Mouse (Mus musculus) MN1 (cell line): ENCODE results near the gene 9930022D16Rik.

Experiments
- DNase-seq: peaks from one replicate; pipeline ENCODE4 v3.0.0-alpha.2; 2016; ENCODE audit warnings: low spot score

Gene 9930022D16Rik

GRCm38 (mm10) chr11:109416709-109417420 lies 3.1 kb downstream of the 9930022D16Rik start:
- no peak for DNase-seq

DNA sequence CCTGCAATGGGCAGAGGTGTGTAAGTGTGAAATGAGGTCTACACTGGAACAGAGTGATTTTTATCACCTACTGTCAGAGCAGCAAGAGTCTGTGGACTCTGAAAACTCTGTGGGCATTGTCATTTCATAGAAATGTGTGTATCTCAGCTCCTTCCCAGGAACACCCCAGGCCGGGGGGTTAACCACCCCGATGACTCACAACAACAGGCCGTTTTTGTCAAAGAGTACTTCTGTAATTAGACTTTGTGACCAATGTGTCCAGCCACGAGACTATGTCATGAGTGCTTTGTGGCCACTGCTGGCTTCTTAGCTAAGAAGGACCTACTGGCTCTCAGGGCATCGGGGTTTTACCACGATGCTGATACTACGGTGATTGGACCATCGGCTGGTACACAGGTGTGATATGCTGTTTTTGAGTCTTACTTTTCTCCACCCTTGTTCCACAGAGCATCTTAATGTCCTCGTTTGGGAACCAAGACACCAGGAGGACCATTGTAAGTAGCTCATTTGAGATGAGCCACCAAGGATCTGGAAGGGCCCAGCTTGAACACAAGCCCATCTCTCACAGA lies 3.8 kb downstream of the 9930022D16Rik start:
- no peak for DNase-seq

GRCm38 (mm10) chr11:109419461-109419860 lies 5.7 kb downstream of the 9930022D16Rik start:
- no peak for DNase-seq

GRCm38 (mm10) chr11:109419961-109420566 lies 6.3 kb downstream of the 9930022D16Rik start:
- DNase-seq: peak; percentile 74

DNA sequence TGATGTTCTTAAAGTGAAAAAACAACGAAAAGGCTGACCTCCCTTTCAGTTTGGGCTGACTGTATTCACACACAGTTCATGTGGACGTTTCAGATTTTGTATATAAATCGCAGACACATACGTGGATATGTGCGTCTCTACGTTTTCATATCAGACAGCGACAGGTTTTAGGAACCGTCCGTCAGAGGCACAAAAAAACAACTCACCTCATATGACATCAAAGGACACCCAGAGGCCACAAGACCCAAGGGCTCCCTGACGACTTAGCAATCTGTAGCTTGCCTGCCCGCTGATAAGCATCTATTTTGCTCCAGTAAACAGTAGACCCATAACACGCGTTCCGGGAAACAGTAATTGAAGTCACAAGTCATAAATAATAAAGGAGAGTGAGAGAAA lies 6.8 kb downstream of the 9930022D16Rik start:
- DNase-seq: peak; percentile 50

- no peak for DNase-seq
Measured at GRCm38 (mm10) chr11:109421205-109421604, 7.5 kb downstream of the 9930022D16Rik start.

GRCm38 (mm10) chr11:109422263-109422662 lies 8.5 kb downstream of the 9930022D16Rik start:
- DNase-seq: no peak

GRCm38 (mm10) chr11:109423294-109423693 lies 9.6 kb downstream of the 9930022D16Rik start:
- DNase-seq: no peak

DNA sequence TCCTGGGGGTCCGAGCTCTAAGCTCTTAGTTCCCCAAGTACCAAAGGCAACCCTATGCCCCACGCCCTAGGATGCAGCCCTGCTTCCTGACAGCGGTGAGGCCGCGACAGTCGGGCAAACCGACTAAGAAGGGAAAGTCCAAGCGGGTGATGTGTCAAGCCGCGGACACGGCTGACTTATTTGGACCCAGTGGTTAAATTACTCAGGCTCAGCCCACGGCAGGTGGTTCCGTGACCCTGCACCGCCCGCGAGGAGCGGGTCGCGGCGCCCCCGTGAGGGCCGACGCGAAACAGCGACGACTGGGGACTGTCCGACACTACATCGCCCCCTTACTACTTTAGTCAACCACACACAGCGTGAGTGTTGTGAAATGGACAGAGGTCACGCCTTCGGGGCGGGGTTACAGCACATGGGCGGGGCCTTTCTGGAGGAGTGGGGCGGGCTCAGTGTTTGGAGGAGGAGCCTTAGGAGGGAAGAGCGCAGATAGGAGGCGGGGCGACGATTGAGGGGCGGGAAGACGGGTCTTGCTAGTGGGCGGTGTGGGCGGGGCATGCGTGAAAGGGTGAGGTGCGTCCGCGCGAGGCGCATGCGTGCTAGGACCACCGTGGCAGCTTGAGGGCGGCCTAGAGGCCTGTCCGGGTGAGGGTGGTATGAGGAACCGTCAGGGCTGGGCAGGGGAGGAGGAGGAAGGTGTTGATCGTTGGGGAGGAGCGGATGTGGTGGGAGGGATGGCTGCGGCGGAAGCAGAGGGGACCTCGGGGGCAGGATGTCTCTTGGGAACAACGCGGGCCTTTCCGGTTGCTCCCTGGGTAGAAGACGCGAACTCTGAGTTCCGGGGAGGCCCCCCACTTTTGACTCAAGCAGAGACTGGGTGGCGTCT lies 11.9 kb downstream of the 9930022D16Rik start, which contains the start of gene Amz2:
Amz2 (plus strand) TSS at position 555 of the 880 bp plus-strand sequence.
- peak; percentile 99 for DNase-seq

- no peak for DNase-seq
Measured at GRCm38 (mm10) chr11:109426272-109426586, 12.5 kb downstream of the 9930022D16Rik start.

GRCm38 (mm10) chr11:109427353-109427752 lies 13.6 kb downstream of the 9930022D16Rik start:
- DNase-seq: no peak

DNA sequence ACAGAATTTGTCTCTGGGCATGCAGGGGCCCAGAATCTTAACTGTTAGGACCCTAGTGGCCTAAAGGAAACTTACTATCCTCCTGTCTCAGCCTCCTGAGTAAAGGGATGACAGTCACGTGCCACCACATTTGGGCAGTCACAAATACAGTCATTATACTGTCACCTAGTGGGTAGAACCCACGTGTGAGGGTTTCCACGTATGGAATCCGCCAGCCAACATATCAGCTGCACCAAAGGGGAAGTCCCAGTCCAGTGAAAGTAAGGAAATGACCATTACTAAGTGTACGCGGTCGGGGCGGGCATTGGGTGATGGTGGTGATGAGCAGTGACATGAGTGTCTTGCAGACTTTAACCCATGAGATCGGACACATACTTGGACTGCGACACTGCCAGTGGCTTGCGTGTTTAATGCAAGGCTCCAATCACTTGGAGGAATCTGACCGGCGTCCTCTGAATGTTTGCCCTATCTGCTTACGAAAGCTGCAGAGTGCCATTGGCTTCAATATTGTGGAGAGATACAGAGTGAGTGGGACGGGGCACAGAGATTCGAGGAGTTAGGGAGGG lies 20.6 kb downstream of the 9930022D16Rik start:
- no peak for DNase-seq

DNA sequence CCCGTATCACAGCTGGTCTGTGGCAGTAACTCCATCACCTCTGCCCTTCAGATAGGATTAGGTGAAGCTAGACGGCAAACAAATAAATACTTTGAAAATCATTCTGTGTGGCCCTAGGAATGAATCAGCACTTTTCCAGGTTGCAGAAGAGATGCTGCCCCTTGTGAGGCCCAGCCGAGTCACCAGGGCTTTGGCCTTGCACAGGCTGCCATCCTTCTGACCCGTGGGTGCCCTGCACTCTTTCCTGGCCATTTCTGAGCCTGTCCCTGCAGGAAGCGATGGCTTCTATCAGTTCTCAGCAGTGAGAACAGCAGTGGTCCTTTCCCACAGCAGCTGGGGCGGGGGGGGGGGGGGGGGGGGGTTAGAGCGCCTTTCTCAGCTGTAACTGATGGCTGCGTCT lies 23.2 kb downstream of the 9930022D16Rik start:
- no peak for DNase-seq

GRCm38 (mm10) chr11:109439209-109439608 lies 25.5 kb downstream of the 9930022D16Rik start:
- peak; percentile 44 for DNase-seq

DNA sequence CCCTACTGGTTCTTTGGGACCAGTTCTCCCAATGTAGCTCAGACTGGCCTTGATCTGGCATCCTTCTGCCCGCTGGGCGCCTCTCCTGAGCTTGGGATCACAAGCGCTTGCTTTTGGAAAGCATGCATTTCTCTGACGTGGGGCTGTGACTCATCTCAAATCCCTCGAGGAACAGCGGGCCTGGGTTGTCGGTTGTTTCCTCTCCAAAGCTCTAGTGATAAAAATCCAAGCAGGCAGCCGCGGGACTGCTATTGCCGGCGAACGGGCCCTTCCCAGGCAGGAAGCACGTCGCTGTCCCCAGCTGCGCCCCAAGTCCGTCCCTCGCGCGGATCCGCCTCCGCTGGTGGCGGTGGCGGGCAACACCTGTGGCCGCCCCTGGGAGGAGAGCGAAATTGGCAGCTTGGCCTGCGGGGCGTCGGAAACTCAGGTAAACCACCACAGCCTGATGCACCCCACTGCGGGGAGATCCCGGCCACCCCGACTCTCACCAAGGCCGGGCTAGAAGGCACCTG lies 26.2 kb downstream of the 9930022D16Rik start:
- DNase-seq: peak; percentile 96

GRCm38 (mm10) chr11:109440641-109441040 lies 26.9 kb downstream of the 9930022D16Rik start:
- no peak for DNase-seq

GRCm38 (mm10) chr11:109441119-109441518 lies 27.4 kb downstream of the 9930022D16Rik start:
- DNase-seq: peak; percentile 30

DNA sequence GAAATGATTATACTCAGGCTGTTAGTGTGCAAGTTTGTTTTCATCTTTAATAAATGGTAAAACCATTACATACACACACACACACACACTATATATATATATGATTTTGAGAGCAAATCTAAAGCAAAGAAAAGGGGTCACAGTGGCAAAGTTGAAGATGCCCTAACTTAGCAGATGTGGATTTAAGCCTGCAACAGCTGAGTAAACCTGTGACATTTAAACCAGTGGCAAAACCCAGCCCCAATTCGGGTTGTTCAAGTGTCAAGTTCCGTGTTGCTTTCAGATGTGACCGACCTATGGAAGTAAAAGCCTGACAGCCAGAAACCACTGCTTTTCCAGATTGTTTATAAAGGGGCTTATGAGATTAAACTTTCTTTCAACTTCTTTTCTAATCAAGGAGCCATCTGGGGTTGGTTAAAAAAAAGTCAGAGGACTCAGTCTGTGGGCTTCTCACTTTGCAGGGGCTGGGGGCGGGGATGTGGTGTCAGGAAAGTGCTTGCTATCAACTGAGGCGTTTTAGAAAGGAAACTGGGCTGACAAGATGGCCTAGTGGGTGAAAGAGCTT lies 28.5 kb downstream of the 9930022D16Rik start:
- DNase-seq: no peak

GRCm38 (mm10) chr11:109443468-109444263 lies 29.9 kb downstream of the 9930022D16Rik start:
- DNase-seq: no peak

- no peak for DNase-seq
Measured at GRCm38 (mm10) chr11:109444600-109444999, 30.9 kb downstream of the 9930022D16Rik start.
